Mouse (Mus musculus) cortical plate, adult 2 months (tissue): Measurements from ENCODE around the gene Cfap57.

Source experiments
- CTCF ChIP-seq: fragments of 200-500 bp; IDR thresholded peaks from 2 replicates; pipeline ENCODE4 v1.5.1; 2011; ENCODE audit warnings: mild to moderate bottlenecking, control low read depth, low read length; ENCODE audit not compliant: insufficient read depth; ENCODE audit errors: extremely low read depth
- POLR2A ChIP-seq: fragments of 200-500 bp; IDR thresholded peaks from 2 replicates; pipeline ENCODE4 v1.6.1; 2011; ENCODE audit warnings: mild to moderate bottlenecking, low read length, control low read depth; ENCODE audit not compliant: insufficient read depth; ENCODE audit errors: extremely low read depth

DNA sequence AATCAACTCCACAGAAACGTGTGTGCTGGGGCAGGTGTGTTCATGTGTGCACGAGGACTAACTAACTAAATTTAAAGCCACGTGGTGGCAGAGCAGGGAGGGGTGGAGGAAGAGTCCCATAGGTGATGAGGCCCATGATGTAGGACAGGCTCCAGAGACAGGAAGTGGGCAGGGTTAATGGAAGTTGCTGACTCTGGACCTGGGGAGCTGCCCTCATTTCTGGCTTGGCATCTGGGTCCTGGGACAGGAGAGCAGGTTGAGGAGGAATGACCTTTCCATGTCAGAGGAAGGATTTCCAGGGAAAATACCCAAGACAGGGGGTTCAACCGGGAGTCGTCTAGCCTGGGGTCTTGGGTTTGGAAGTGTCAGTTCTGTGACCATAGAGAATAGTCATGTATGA lies 87.9 kb downstream of the Cfap57 start:
- TF ChIP-seq CTCF (no peak), POLR2A (no peak)
